Mouse (Mus musculus): ENCODE data around the gene Ubash3a. TPM values are rescaled to one million over a fixed set of nuclear protein-coding genes. Genes with fewer than 3 reads are reported as not detected.

Gene Ubash3a
- polyA plus RNA-seq, 1 experiment from 2014 or later: 0.49 TPM

DNA sequence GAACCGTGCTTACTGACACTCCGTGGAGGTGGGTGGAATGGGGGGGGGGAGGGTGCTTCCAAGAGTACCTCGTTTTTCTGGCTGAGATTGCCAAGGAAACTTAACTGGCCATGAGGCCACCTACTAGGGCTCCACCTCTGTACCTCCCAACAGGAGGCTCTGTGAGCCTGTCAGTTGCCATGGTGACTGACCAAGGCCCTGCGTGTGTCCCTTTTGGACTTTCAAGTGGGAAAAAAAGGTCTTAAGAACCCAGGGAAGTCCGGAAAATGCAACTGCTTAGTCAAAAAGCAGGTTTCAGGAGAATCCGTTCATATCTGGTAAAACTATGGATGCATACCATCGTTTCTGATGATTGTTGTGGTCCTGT lies 75.0 kb downstream of the Ubash3a start:
- Histone ChIP-seq H3K9me3 (ENCODE audit: control insufficient read depth, low read depth, low read length) (no peaks in the 10 kb centered on the region), H3K27ac (ENCODE audit: low read length) (no peak overlapping the region), H3K4me2 (replicated peaks; ENCODE audit: low read depth, low read length) (no peak overlapping the region), H3K4me3 (ENCODE audit: low read depth, low read length) (no peak overlapping the region), H3K27me3 (ENCODE audit: control insufficient read depth, insufficient read depth, low read length) (no peaks in the 10 kb centered on the region), H3K36me3 (ENCODE audit: control insufficient read depth, insufficient read depth, low read length) (no peaks in the 10 kb centered on the region), H3K4me1 (ENCODE audit: control insufficient read depth, insufficient read depth, low read length) (no peaks in the 10 kb centered on the region), H3K9ac (replicated peaks; ENCODE audit: low read depth, low read length) (no peak overlapping the region)
- no peak for ATAC-seq (ENCODE audit: insufficient number of reproducible peaks, insufficient read depth, low FRiP score, low read depth)
- WGBS: 28% methylated on average over 7 of the region's 7 CpGs

- WGBS: 73% methylated on average over 2 of the region's 2 CpGs
- no peak overlapping the region for H3K4me2 ChIP-seq (replicated peaks; ENCODE audit: low read depth, low read length)
- H3K36me3 ChIP-seq (ENCODE audit: control insufficient read depth, insufficient read depth, low read length): no peaks in the 10 kb centered on the region
- no peak overlapping the region for H3K4me3 ChIP-seq (ENCODE audit: low read depth, low read length)
- no peak overlapping the region for H3K27ac ChIP-seq (ENCODE audit: low read length)
- ATAC-seq (ENCODE audit: insufficient number of reproducible peaks, insufficient read depth, low FRiP score, low read depth): no peak
- H3K4me1 ChIP-seq (ENCODE audit: control insufficient read depth, insufficient read depth, low read length): no peaks in the 10 kb centered on the region
- H3K9me3 ChIP-seq (ENCODE audit: control insufficient read depth, low read depth, low read length): no peaks in the 10 kb centered on the region
- no peak overlapping the region for H3K9ac ChIP-seq (replicated peaks; ENCODE audit: low read depth, low read length)
- no peaks in the 10 kb centered on the region for H3K27me3 ChIP-seq (ENCODE audit: control insufficient read depth, insufficient read depth, low read length)
Observed at GRCm38 (mm10) chr17:31285867-31286266, 78.2 kb downstream of the Ubash3a start.

- ATAC-seq (ENCODE audit: insufficient number of reproducible peaks, insufficient read depth, low FRiP score, low read depth): no peak
- no peaks in the 10 kb centered on the region for H3K27me3 ChIP-seq (ENCODE audit: control insufficient read depth, insufficient read depth, low read length)
- no peak within 1 kb of the TSS for H3K27ac ChIP-seq (ENCODE audit: low read length)
- no peaks in the 10 kb centered on the region for H3K36me3 ChIP-seq (ENCODE audit: control insufficient read depth, insufficient read depth, low read length)
- H3K9ac ChIP-seq (replicated peaks; ENCODE audit: low read depth, low read length): no peak within 1 kb of the TSS
- H3K4me3 ChIP-seq (ENCODE audit: low read depth, low read length): no peak within 1 kb of the TSS
- WGBS: 100% methylated on average over 1 of the region's 1 CpGs
- no peaks in the 10 kb centered on the region for H3K4me1 ChIP-seq (ENCODE audit: control insufficient read depth, insufficient read depth, low read length)
- no peaks in the 10 kb centered on the region for H3K9me3 ChIP-seq (ENCODE audit: control insufficient read depth, low read depth, low read length)
- H3K4me2 ChIP-seq (replicated peaks; ENCODE audit: low read depth, low read length): no peak within 1 kb of the TSS
Observed at GRCm38 (mm10) chr17:31286492-31286891, 78.8 kb downstream of the Ubash3a start, which contains the start of gene Slc37a1. Gene Slc37a1, plus strand, starts transcription at chr17:31286792.

- no peaks in the 10 kb centered on the region for H3K9me3 ChIP-seq (ENCODE audit: control insufficient read depth, low read depth, low read length)
- 74% methylated on average over 3 of the region's 3 CpGs for WGBS
- H3K27ac ChIP-seq (ENCODE audit: low read length): no peak overlapping the region
- no peak for ATAC-seq (ENCODE audit: insufficient number of reproducible peaks, insufficient read depth, low FRiP score, low read depth)
- no peak overlapping the region for H3K4me2 ChIP-seq (replicated peaks; ENCODE audit: low read depth, low read length)
- H3K4me3 ChIP-seq (ENCODE audit: low read depth, low read length): no peak overlapping the region
- no peak overlapping the region for H3K9ac ChIP-seq (replicated peaks; ENCODE audit: low read depth, low read length)
- H3K27me3 ChIP-seq (ENCODE audit: control insufficient read depth, insufficient read depth, low read length): no peaks in the 10 kb centered on the region
- H3K4me1 ChIP-seq (ENCODE audit: control insufficient read depth, insufficient read depth, low read length): no peaks in the 10 kb centered on the region
- H3K36me3 ChIP-seq (ENCODE audit: control insufficient read depth, insufficient read depth, low read length): no peaks in the 10 kb centered on the region
Observed at GRCm38 (mm10) chr17:31287216-31287615, 79.5 kb downstream of the Ubash3a start.

DNA sequence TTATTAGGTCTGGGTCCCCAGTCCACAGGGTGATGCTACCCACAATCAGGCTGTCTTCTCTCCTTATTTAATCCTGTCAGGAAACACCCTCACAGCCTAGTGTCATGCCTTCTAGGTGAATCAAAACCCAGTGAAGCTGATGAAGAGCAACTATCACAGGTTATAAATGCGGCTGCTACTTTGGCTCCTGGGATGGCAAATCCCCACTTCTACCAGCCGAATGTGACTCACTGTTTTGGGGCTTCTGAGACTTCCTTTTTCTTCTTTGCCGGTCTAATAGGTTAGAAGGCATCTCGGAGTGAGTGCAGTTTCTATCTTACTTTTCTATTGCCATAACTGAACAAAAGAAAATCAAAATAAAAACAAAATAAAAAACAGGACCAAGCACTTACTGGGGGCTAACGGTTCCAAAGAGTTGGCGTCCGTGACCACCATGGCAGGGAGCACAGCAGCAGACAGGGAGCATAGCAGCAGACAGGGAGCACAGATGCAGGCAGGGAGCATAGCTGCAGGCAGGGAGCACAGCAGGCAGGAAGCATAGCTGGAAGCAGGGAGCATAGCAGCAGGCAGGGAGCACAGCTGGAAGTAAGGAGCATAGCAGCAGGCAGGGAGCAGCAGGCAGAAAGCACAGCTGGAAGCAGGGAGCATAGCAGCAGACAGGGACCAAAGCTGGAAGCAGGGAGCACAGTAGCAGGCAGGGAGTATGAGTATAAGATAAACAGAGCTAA lies 81.5 kb downstream of the Ubash3a start:
- no peak overlapping the region for H3K27ac ChIP-seq (ENCODE audit: low read length)
- no peak overlapping the region for H3K4me3 ChIP-seq (ENCODE audit: low read depth, low read length)
- no peaks in the 10 kb centered on the region for H3K36me3 ChIP-seq (ENCODE audit: control insufficient read depth, insufficient read depth, low read length)
- H3K4me2 ChIP-seq (replicated peaks; ENCODE audit: low read depth, low read length): no peak overlapping the region
- no peaks in the 10 kb centered on the region for H3K9me3 ChIP-seq (ENCODE audit: control insufficient read depth, low read depth, low read length)
- H3K9ac ChIP-seq (replicated peaks; ENCODE audit: low read depth, low read length): no peak overlapping the region
- ATAC-seq (ENCODE audit: insufficient number of reproducible peaks, insufficient read depth, low FRiP score, low read depth): no peak
- no peaks in the 10 kb centered on the region for H3K27me3 ChIP-seq (ENCODE audit: control insufficient read depth, insufficient read depth, low read length)
- WGBS: 65% methylated on average over 7 of the region's 7 CpGs
- no peaks in the 10 kb centered on the region for H3K4me1 ChIP-seq (ENCODE audit: control insufficient read depth, insufficient read depth, low read length)

- Histone ChIP-seq H3K27me3 (ENCODE audit: control insufficient read depth, insufficient read depth, low read length) (no peaks in the 10 kb centered on the region), H3K4me2 (replicated peaks; ENCODE audit: low read depth, low read length) (no peak overlapping the region), H3K27ac (ENCODE audit: low read length) (no peak overlapping the region), H3K36me3 (ENCODE audit: control insufficient read depth, insufficient read depth, low read length) (no peaks in the 10 kb centered on the region), H3K4me1 (ENCODE audit: control insufficient read depth, insufficient read depth, low read length) (peaks cover 3% of the 10 kb centered on the region; the same call in 1 of the 2 replicates), H3K9me3 (ENCODE audit: control insufficient read depth, low read depth, low read length) (no peaks in the 10 kb centered on the region), H3K9ac (replicated peaks; ENCODE audit: low read depth, low read length) (no peak overlapping the region), H3K4me3 (ENCODE audit: low read depth, low read length) (no peak overlapping the region)
- no peak for ATAC-seq (ENCODE audit: insufficient number of reproducible peaks, insufficient read depth, low FRiP score, low read depth)
Observed at GRCm38 (mm10) chr17:31290311-31290710, 82.6 kb downstream of the Ubash3a start.

DNA sequence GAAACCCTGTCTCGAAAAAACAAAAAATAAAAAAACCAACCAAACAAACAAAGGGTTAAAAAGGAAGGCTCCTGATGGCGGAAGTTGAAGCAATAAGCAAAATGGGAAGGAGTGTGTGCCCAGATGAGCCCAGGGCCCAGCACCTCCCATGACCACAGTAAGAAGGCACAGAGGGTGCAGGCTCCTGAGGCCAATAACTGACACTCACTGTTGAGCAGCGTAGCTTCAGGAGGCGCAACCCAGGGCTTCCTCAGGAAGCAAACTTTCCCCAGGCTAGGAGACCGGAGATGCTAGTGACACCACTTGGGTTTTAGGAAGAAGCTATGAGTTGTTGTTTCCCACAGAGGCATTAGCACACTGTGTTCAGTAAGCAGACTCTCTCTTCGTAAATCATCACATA lies 83.2 kb downstream of the Ubash3a start:
- H3K27ac ChIP-seq (ENCODE audit: low read length): no peak overlapping the region
- H3K4me3 ChIP-seq (ENCODE audit: low read depth, low read length): no peak overlapping the region
- H3K9me3 ChIP-seq (ENCODE audit: control insufficient read depth, low read depth, low read length): no peaks in the 10 kb centered on the region
- no peak for ATAC-seq (ENCODE audit: insufficient number of reproducible peaks, insufficient read depth, low FRiP score, low read depth)
- H3K4me2 ChIP-seq (replicated peaks; ENCODE audit: low read depth, low read length): no peak overlapping the region
- 75% methylated on average over 6 of the region's 6 CpGs for WGBS
- no peaks in the 10 kb centered on the region for H3K36me3 ChIP-seq (ENCODE audit: control insufficient read depth, insufficient read depth, low read length)
- 0 out of 2 replicates have a peak, but pooled peaks cover 2% of the 10 kb centered on the region for H3K27me3 ChIP-seq (ENCODE audit: control insufficient read depth, insufficient read depth, low read length)
- peaks cover 6% of the 10 kb centered on the region; the same call in 1 of the 2 replicates for H3K4me1 ChIP-seq (ENCODE audit: control insufficient read depth, insufficient read depth, low read length)
- H3K9ac ChIP-seq (replicated peaks; ENCODE audit: low read depth, low read length): no peak overlapping the region

- no peak overlapping the region for H3K9ac ChIP-seq (replicated peaks; ENCODE audit: low read depth, low read length)
- H3K9me3 ChIP-seq (ENCODE audit: control insufficient read depth, low read depth, low read length): no peaks in the 10 kb centered on the region
- 0 out of 2 replicates have a peak, but pooled peaks cover 2% of the 10 kb centered on the region for H3K27me3 ChIP-seq (ENCODE audit: control insufficient read depth, insufficient read depth, low read length)
- H3K27ac ChIP-seq (ENCODE audit: low read length): no peak overlapping the region
- H3K4me1 ChIP-seq (ENCODE audit: control insufficient read depth, insufficient read depth, low read length): peaks cover 11% of the 10 kb centered on the region; the same call in 1 of the 2 replicates
- no peaks in the 10 kb centered on the region for H3K36me3 ChIP-seq (ENCODE audit: control insufficient read depth, insufficient read depth, low read length)
- H3K4me3 ChIP-seq (ENCODE audit: low read depth, low read length): no peak overlapping the region
- H3K4me2 ChIP-seq (replicated peaks; ENCODE audit: low read depth, low read length): peak overlapping the region; percentile 96
- WGBS: 82% methylated on average over 15 of the region's 15 CpGs
- ATAC-seq (ENCODE audit: insufficient number of reproducible peaks, insufficient read depth, low FRiP score, low read depth): no peak
Observed at GRCm38 (mm10) chr17:31294363-31295214, 86.9 kb downstream of the Ubash3a start.

Data from stomach, embryonic 14.5 days (tissue).